Mouse (Mus musculus) ES-Bruce4 (cell line): Measurements from ENCODE around the gene Slc15a1.

Source experiments
- CTCF ChIP-seq: IDR thresholded peaks from one replicate; pipeline ENCODE4 v1.8.1; 2011; ENCODE audit warnings: low read depth, low read length
- POLR2A ChIP-seq: IDR thresholded peaks from one replicate; pipeline ENCODE4 v1.8.1; 2011; ENCODE audit warnings: low read length; ENCODE audit not compliant: insufficient read depth

- TF ChIP-seq CTCF (no peak), POLR2A (no peak)
These were observed 79.9 kb downstream of the Slc15a1 start for GRCm38 (mm10) chr14:121425004-121425793.
